Mouse (Mus musculus): ENCODE measurements around the gene Bmp8a. TPM values are rescaled to one million over a fixed set of nuclear protein-coding genes. Genes with fewer than 3 reads are reported as not detected.

Bmp8a gene
- polyA plus RNA-seq, 2 experiments, result 1.6 to 1.8 TPM

DNA sequence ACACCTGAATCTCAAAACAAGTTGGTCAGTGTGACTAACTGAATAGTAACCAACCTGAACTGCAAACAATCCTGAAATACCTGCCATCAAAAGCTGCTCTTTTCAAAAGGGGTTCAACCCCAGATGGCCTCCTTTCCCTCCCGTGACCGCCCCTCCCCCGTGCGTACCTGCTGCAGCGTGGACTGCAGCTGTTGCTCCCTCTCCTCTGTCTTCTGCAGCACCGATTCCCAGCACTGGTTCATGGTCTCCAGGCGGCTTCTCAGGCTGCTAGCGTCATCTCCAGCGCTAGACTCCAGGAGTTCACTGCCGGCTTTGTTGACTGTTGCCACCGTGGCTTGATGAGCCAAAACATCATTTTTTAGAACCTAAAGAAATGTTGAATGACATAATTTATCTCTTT is 38.5 kb upstream of the Bmp8a start:
- H3K9me3 ChIP-seq (ENCODE audit: control insufficient read depth, low read length), result no peaks in the 10 kb centered on the region
- H3K4me3 ChIP-seq (replicated peaks; ENCODE audit: low read length), result no peak overlapping the region
- no peaks in the 10 kb centered on the region for H3K4me1 ChIP-seq (ENCODE audit: control insufficient read depth, insufficient read depth, low read length)
- no peaks in the 10 kb centered on the region for H3K27me3 ChIP-seq (ENCODE audit: control insufficient read depth, insufficient read depth, low read length)
- H3K4me2 ChIP-seq (replicated peaks; ENCODE audit: low read depth, low read length, severe bottlenecking), result no peak overlapping the region
- no peak overlapping the region for H3K27ac ChIP-seq (replicated peaks; ENCODE audit: low read depth, low read length)
- DNase-seq (ENCODE audit: low spot score), result no peak
- WGBS, result 92% methylated on average over 11 of the region's 11 CpGs
- H3K9ac ChIP-seq (ENCODE audit: low read depth, low read length, severe bottlenecking), result no peak overlapping the region
- H3K36me3 ChIP-seq (ENCODE audit: control insufficient read depth, insufficient read depth, low read length), result peaks cover 86% of the 10 kb centered on the region
- TF ChIP-seq POLR2A (IDR thresholded peaks at IDR 0.05; ENCODE audit: borderline replicate concordance, extremely low read depth, insufficient read depth, insufficient read length), result no peak
- no peak for ATAC-seq (ENCODE audit: low FRiP score, low read depth)

DNA sequence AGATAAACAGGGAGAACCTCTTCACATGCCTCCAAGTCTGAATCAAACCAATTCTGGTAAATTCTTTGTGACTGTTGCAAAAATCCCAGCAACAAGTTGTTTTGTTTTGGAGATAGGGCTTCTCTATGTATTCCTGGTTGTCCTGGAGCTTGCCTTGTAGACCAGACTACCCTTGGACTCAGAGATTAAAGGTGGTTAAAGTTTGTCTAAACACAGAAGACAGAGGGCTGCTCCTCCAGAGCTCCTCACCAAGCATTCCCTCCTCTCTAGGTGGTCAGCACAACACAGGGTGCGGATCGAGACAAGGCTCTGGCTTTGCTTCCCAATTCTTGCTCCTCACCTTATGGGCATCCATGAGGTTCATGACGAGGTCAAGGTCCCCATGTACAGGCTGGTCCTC is 33.0 kb upstream of the Bmp8a start:
- H3K9me3 ChIP-seq (ENCODE audit: control insufficient read depth, low read length), result no peaks in the 10 kb centered on the region
- H3K27ac ChIP-seq (replicated peaks; ENCODE audit: low read depth, low read length), result no peak overlapping the region
- H3K27me3 ChIP-seq (ENCODE audit: control insufficient read depth, insufficient read depth, low read length), result no peaks in the 10 kb centered on the region
- H3K9ac ChIP-seq (ENCODE audit: low read depth, low read length, severe bottlenecking), result no peak overlapping the region
- H3K4me2 ChIP-seq (replicated peaks; ENCODE audit: low read depth, low read length, severe bottlenecking), result no peak overlapping the region
- WGBS, result 93% methylated on average over 3 of the region's 3 CpGs
- H3K36me3 ChIP-seq (ENCODE audit: control insufficient read depth, insufficient read depth, low read length), result peaks cover 87% of the 10 kb centered on the region
- H3K4me3 ChIP-seq (replicated peaks; ENCODE audit: low read length), result no peak overlapping the region
- H3K4me1 ChIP-seq (ENCODE audit: control insufficient read depth, insufficient read depth, low read length), result no peaks in the 10 kb centered on the region
- ATAC-seq (ENCODE audit: low FRiP score, low read depth), result no peak
- no peak for DNase-seq (ENCODE audit: low spot score)
- no peak for TF ChIP-seq POLR2A (IDR thresholded peaks at IDR 0.05; ENCODE audit: borderline replicate concordance, extremely low read depth, insufficient read depth, insufficient read length)

DNA sequence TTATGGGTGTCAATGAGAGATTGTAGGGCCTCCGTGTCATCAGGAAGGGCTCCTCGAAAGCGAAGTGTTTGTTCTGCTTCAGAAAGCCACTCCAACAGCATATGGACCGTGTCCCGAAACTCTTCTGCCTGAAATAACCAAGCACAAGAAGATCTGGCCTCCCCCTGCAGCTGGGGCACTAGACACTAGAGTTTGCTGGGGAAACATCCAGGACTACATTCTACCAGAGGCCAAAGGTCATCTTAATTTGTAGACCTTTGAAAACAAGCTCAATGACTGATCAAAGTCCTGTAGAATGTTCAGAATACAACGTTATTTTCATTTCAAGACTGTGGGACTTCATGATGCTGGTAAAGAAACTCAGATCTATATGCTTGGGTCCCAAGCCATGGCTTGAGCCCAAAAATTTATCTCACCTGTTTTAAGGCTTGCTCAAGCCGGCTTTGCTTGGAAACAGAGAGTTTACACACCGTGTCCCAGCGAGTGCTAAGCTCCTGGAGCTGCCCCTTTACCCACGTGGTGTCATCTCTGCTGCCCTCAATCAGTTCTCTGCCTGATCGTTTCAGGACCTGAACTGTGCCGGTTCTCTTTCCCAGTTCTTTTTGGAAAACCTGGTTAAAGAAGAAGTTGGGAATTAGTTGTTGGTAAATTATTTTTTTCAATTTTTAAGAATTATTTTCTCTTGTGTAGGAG is 31.4 kb upstream of the Bmp8a start:
- Histone ChIP-seq H3K36me3 (ENCODE audit: control insufficient read depth, insufficient read depth, low read length) (peaks cover 91% of the 10 kb centered on the region), H3K9me3 (ENCODE audit: control insufficient read depth, low read length) (no peaks in the 10 kb centered on the region), H3K4me2 (replicated peaks; ENCODE audit: low read depth, low read length, severe bottlenecking) (no peak overlapping the region), H3K27me3 (ENCODE audit: control insufficient read depth, insufficient read depth, low read length) (no peaks in the 10 kb centered on the region), H3K4me3 (replicated peaks; ENCODE audit: low read length) (no peak overlapping the region), H3K9ac (ENCODE audit: low read depth, low read length, severe bottlenecking) (no peak overlapping the region), H3K27ac (replicated peaks; ENCODE audit: low read depth, low read length) (no peak overlapping the region), H3K4me1 (ENCODE audit: control insufficient read depth, insufficient read depth, low read length) (no peaks in the 10 kb centered on the region)
- no peak for TF ChIP-seq POLR2A (IDR thresholded peaks at IDR 0.05; ENCODE audit: borderline replicate concordance, extremely low read depth, insufficient read depth, insufficient read length)
- no peak for DNase-seq (ENCODE audit: low spot score)
- no peak for ATAC-seq (ENCODE audit: low FRiP score, low read depth)
- 91% methylated on average over 12 of the region's 12 CpGs for WGBS

DNA sequence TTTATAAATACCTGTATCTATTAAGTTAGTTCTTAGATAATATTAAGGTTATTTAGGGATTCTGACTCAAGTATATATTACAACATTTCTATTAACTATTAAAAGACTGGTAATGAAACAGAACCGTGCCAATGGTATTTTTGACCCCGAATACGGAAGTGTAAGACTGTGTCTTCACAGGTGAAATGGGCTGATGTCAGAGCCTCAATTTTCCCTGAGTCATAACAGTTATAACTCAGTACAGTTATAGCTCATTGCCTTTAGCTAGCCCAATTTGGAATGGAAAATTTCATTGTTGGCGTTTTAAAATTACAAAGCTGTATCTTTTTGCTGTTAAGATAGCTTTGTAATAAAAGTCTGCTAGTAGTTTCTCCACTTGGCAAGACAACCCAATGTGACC is 20.5 kb upstream of the Bmp8a start:
- no peaks in the 10 kb centered on the region for H3K27me3 ChIP-seq (ENCODE audit: control insufficient read depth, insufficient read depth, low read length)
- no peak overlapping the region for H3K4me3 ChIP-seq (replicated peaks; ENCODE audit: low read length)
- H3K36me3 ChIP-seq (ENCODE audit: control insufficient read depth, insufficient read depth, low read length), result peaks cover 91% of the 10 kb centered on the region
- TF ChIP-seq POLR2A (IDR thresholded peaks at IDR 0.05; ENCODE audit: borderline replicate concordance, extremely low read depth, insufficient read depth, insufficient read length), result no peak
- no peak for ATAC-seq (ENCODE audit: low FRiP score, low read depth)
- no peaks in the 10 kb centered on the region for H3K9me3 ChIP-seq (ENCODE audit: control insufficient read depth, low read length)
- WGBS, result 93% methylated on average over 4 of the region's 4 CpGs
- H3K4me2 ChIP-seq (replicated peaks; ENCODE audit: low read depth, low read length, severe bottlenecking), result no peak overlapping the region
- H3K9ac ChIP-seq (ENCODE audit: low read depth, low read length, severe bottlenecking), result no peak overlapping the region
- H3K27ac ChIP-seq (replicated peaks; ENCODE audit: low read depth, low read length), result no peak overlapping the region
- no peak for DNase-seq (ENCODE audit: low spot score)
- H3K4me1 ChIP-seq (ENCODE audit: control insufficient read depth, insufficient read depth, low read length), result no peaks in the 10 kb centered on the region

DNA sequence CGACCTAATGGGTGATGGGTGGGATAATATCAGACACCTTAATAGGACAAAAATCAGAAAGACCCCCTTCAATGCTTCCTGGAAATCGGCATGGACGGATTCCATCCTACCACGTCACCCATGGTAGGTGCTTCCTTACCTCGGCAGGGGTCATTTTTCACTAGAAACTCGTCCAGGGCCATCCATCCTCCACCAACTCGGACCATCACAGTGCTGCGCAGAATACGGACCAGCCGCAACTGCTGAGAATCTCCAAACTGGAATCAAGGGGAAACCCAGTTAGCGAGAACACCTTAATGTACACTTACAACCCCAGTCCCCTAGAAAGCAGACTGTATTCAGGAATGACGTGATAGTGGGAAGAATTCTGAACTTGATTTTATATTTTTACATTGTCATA is 17.7 kb upstream of the Bmp8a start:
- 91% methylated on average over 12 of the region's 12 CpGs for WGBS
- ATAC-seq (ENCODE audit: low FRiP score, low read depth), result no peak
- Histone ChIP-seq H3K27ac (replicated peaks; ENCODE audit: low read depth, low read length) (no peak overlapping the region), H3K9ac (ENCODE audit: low read depth, low read length, severe bottlenecking) (no peak overlapping the region), H3K4me3 (replicated peaks; ENCODE audit: low read length) (no peak overlapping the region), H3K27me3 (ENCODE audit: control insufficient read depth, insufficient read depth, low read length) (no peaks in the 10 kb centered on the region), H3K4me2 (replicated peaks; ENCODE audit: low read depth, low read length, severe bottlenecking) (no peak overlapping the region), H3K9me3 (ENCODE audit: control insufficient read depth, low read length) (no peaks in the 10 kb centered on the region), H3K36me3 (ENCODE audit: control insufficient read depth, insufficient read depth, low read length) (peaks cover 87% of the 10 kb centered on the region), H3K4me1 (ENCODE audit: control insufficient read depth, insufficient read depth, low read length) (no peaks in the 10 kb centered on the region)
- no peak for TF ChIP-seq POLR2A (IDR thresholded peaks at IDR 0.05; ENCODE audit: borderline replicate concordance, extremely low read depth, insufficient read depth, insufficient read length)
- DNase-seq (ENCODE audit: low spot score), result no peak

All from limb, embryonic 14.5 days (tissue).